ENCODE assay signal across 17 mouse cellular contexts in genomic region chr2:27981621-27982535, GRCm38 (mm10).
DNase-seq lines count a peak whose midpoint lies in the region; ATAC-seq and TF ChIP-seq lines count a peak whose summit lies in the region.
"Had no signal": no experiment of that assay in that cellular context is flagged by ENCODE, and none has a peak within 500 bp of the region (broad histone marks: within the 10 kb centered on the region; RNA-seq: fewer than 3 reads in every experiment).

No protein-coding gene starts in this region.

- no peak for DNase-seq in heart, embryonic 10.5 days (ENCODE audit: low spot score)
- DNase-seq in heart, adult 18-20 months = no peak
- no peak for DNase-seq in spleen, adult 2 months (ENCODE audit: low read depth in 1 of 2, low spot score in 2 of 2)
- DNase-seq in spleen, postnatal 14 days (ENCODE audit: low spot score in 2 of 2) = no peak
- peak; percentile 80 for DNase-seq in liver, embryonic 13.5 days
- DNase-seq in yolk sac, embryonic 10.5 days (ENCODE audit: low spot score) = peak; percentile 50
- DNase-seq in midbrain, embryonic 14.5 days = no peak
- DNase-seq: cerebellum, adult 2 months; embryo, embryonic 11 days; gastrocnemius, adult 2 months; left cerebral cortex, postnatal 4 days; right cerebral cortex, postnatal 4 days; thymus, adult 2 months had no signal

- TF ChIP-seq CTCF in spleen, adult 2 months (IDR thresholded peaks at IDR 0.05; ENCODE audit: extremely low read depth, insufficient read depth, insufficient read length, insufficient replicate concordance) = no peak

- WGBS in heart, embryonic 10.5 days = 71% methylated on average over 14 of the region's 14 CpGs
- 73% methylated on average over 14 of the region's 14 CpGs for WGBS in spleen, adult 2 months
- WGBS in liver, embryonic 13.5 days (ENCODE audit: insufficient replicate concordance) = 17% methylated on average over 14 of the region's 14 CpGs
- WGBS in midbrain, embryonic 14.5 days = 89% methylated on average over 14 of the region's 14 CpGs

- no peak overlapping the region for H3K4me3 ChIP-seq in heart, embryonic 10.5 days
- no peak overlapping the region for H3K4me3 ChIP-seq in spleen, adult 2 months (ENCODE audit: extremely low read depth, insufficient read depth, insufficient read length)
- H3K4me3 ChIP-seq in liver, embryonic 13.5 days (replicated peaks) = peak overlapping the region; percentile 31
- H3K4me3 ChIP-seq in midbrain, embryonic 14.5 days (replicated peaks; ENCODE audit: low read depth, low read length) = no peak overlapping the region
- H3K4me3 ChIP-seq: forebrain, embryonic 13.5 days; gastrocnemius, adult 2 months; hindbrain, embryonic 15.5 days; myocyte had no signal

- no peaks in the 10 kb centered on the region for H3K27me3 ChIP-seq in heart, embryonic 10.5 days (ENCODE audit: insufficient read depth, poor library complexity, severe bottlenecking)
- no peaks in the 10 kb centered on the region for H3K27me3 ChIP-seq in spleen, adult 2 months (ENCODE audit: control insufficient read depth, insufficient read depth, low read length)
- no peaks in the 10 kb centered on the region for H3K27me3 ChIP-seq in liver, embryonic 13.5 days
- H3K27me3 ChIP-seq in midbrain, embryonic 14.5 days (ENCODE audit: control insufficient read depth, insufficient read depth, low read length) = no peaks in the 10 kb centered on the region
- H3K27me3 ChIP-seq: forebrain, embryonic 13.5 days; hindbrain, embryonic 15.5 days had no signal

- peak; percentile 86 for ATAC-seq in liver, embryonic 13.5 days (ENCODE audit: low read depth)
- no peak for ATAC-seq in midbrain, embryonic 14.5 days (ENCODE audit: low FRiP score, low TSS enrichment)
- ATAC-seq in monocyte, adult 5-6 weeks (replicated peaks; ENCODE audit: insufficient number of reproducible peaks, low FRiP score, low TSS enrichment, poor library complexity, severe bottlenecking) = no peak
- ATAC-seq: forebrain, embryonic 13.5 days had no signal

- peak overlapping the region; percentile 70 for H3K4me2 ChIP-seq in liver, embryonic 13.5 days
- H3K4me2 ChIP-seq in midbrain, embryonic 14.5 days (ENCODE audit: low read length) = no peak overlapping the region
- H3K4me2 ChIP-seq: forebrain, embryonic 13.5 days; hindbrain, embryonic 15.5 days had no signal

- peak overlapping the region; percentile 73 for H3K27ac ChIP-seq in heart, embryonic 10.5 days
- H3K27ac ChIP-seq in spleen, adult 2 months (ENCODE audit: insufficient read depth, low read length) = peak overlapping the region; percentile 41
- H3K27ac ChIP-seq in liver, embryonic 13.5 days = peak overlapping the region; percentile 99
- no peak overlapping the region for H3K27ac ChIP-seq in midbrain, embryonic 14.5 days (replicated peaks; ENCODE audit: low read depth, low read length)
- H3K27ac ChIP-seq: forebrain, embryonic 13.5 days; gastrocnemius, adult 2 months; hindbrain, embryonic 15.5 days had no signal

- H3K9ac ChIP-seq in liver, embryonic 13.5 days = peak overlapping the region; percentile 79
- no peak overlapping the region for H3K9ac ChIP-seq in midbrain, embryonic 14.5 days (replicated peaks; ENCODE audit: low read length)
- H3K9ac ChIP-seq: forebrain, embryonic 13.5 days; hindbrain, embryonic 15.5 days had no signal

- H3K36me3 ChIP-seq in heart, embryonic 10.5 days = peaks cover 46% of the 10 kb centered on the region
- no peaks in the 10 kb centered on the region for H3K36me3 ChIP-seq in spleen, adult 2 months (ENCODE audit: control insufficient read depth, insufficient read depth, low read length)
- H3K36me3 ChIP-seq in liver, embryonic 13.5 days = no peaks in the 10 kb centered on the region; the same call in 1 of the 2 replicates
- no peaks in the 10 kb centered on the region for H3K36me3 ChIP-seq in midbrain, embryonic 14.5 days (ENCODE audit: control insufficient read depth, insufficient read depth, low read length)
- H3K36me3 ChIP-seq: hindbrain, embryonic 15.5 days had no signal

- H3K4me1 ChIP-seq in heart, embryonic 10.5 days = peaks cover 19% of the 10 kb centered on the region
- H3K4me1 ChIP-seq in spleen, adult 2 months (ENCODE audit: control insufficient read depth, insufficient read depth, insufficient read length) = no peaks in the 10 kb centered on the region
- H3K4me1 ChIP-seq in liver, embryonic 13.5 days (replicated peaks) = peaks cover 98% of the 10 kb centered on the region
- H3K4me1 ChIP-seq in midbrain, embryonic 14.5 days (ENCODE audit: control insufficient read depth, insufficient read depth, low read length) = no peaks in the 10 kb centered on the region
- H3K4me1 ChIP-seq: forebrain, embryonic 13.5 days had no signal

- no peaks in the 10 kb centered on the region for H3K9me3 ChIP-seq in heart, embryonic 10.5 days
- H3K9me3 ChIP-seq in liver, embryonic 13.5 days (replicated peaks) = no peaks in the 10 kb centered on the region
- no peaks in the 10 kb centered on the region for H3K9me3 ChIP-seq in midbrain, embryonic 14.5 days (ENCODE audit: control insufficient read depth, low read length)
- H3K9me3 ChIP-seq: forebrain, embryonic 13.5 days; hindbrain, embryonic 15.5 days had no signal

- TF ChIP-seq POLR2A in spleen, adult 2 months (IDR thresholded peaks at IDR 0.05; ENCODE audit: low read depth, low read length) = no peak

Comparison
In these comparisons a context has a peak if more than half of its experiments do, and no peak if none do; other contexts are left out.
1. DNase-seq: peak in liver, embryonic 13.5 days (single experiment) and yolk sac, embryonic 10.5 days (single experiment); none in heart, embryonic 10.5 days (single experiment), heart, adult 18-20 months (0 of 2), spleen, adult 2 months (0 of 2), spleen, postnatal 14 days (0 of 2) and midbrain, embryonic 14.5 days (single experiment).